Mouse (Mus musculus): ENCODE data around the gene Lrp1.

- no peak for TF ChIP-seq POLR2A (IDR thresholded peaks at IDR 0.05; ENCODE audit: insufficient read depth, low read depth, low read length)
- TF ChIP-seq CTCF (IDR thresholded peaks at IDR 0.05), result no peak
Measured at GRCm38 (mm10) chr10:127577156-127577555, 43.8 kb downstream of the Lrp1 start.

Measured in heart, adult 2 months (tissue).